Mouse (Mus musculus): ENCODE data around the gene Ldlrad2. TPM values are rescaled to one million over a fixed set of nuclear protein-coding genes. Genes with fewer than 3 reads are reported as not detected.

Gene Ldlrad2
- polyA plus RNA-seq (2014; fragmentation: Nextera tagmentation; extraction: Ambion mirVana), result not detected in 2 replicates

- no peak within 1 kb of the TSS for H3K27ac ChIP-seq (ENCODE audit: low read depth, low read length)
- H3K9me3 ChIP-seq (ENCODE audit: control insufficient read depth, low read length), result no peaks in the 10 kb centered on the region
- H3K4me1 ChIP-seq (replicated peaks; ENCODE audit: control insufficient read depth, insufficient read depth, low read length), result no peaks in the 10 kb centered on the region
- H3K9ac ChIP-seq (ENCODE audit: low read length), result no peak within 1 kb of the TSS
- H3K4me2 ChIP-seq (ENCODE audit: low read depth, low read length, severe bottlenecking), result no peak within 1 kb of the TSS
- no peaks in the 10 kb centered on the region; the same call in 1 of the 2 replicates for H3K27me3 ChIP-seq (ENCODE audit: control insufficient read depth, insufficient read depth, low read length)
- H3K36me3 ChIP-seq (ENCODE audit: control insufficient read depth, insufficient read depth, low read length), result no peaks in the 10 kb centered on the region
- H3K4me3 ChIP-seq (ENCODE audit: low read depth, low read length), result no peak within 1 kb of the TSS
- DNase-seq (ENCODE audit: low spot score) (no peak), ATAC-seq (replicated peaks; ENCODE audit: low FRiP score) (no peak)
- 86% methylated on average over 10 of the region's 10 CpGs for WGBS
These were observed at the start of gene Ldlrad2 for GRCm38 (mm10) chr4:137574469-137574868. Ldlrad2 (minus strand) TSS chr4:137574569.

DNA sequence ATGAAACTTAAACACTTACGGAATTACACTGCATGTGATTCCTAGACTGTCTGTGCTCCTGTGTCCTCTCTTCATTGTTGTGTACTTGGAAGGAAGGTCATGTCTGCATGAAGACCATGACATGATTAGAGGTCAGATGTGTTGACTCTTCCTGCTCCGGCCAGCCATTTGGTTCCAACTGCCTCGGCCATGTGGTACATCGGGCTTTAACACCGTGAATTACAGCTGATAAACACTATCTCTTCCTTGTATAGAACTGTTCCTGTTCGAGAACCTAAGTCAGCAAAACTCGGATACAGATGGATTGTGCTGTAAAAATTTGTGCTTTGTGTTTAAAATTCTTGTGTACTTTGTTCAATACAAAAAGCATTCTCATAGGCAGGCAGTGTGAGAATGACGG, 48.5 kb upstream of the Ldlrad2 start:
- Histone ChIP-seq H3K4me3 (ENCODE audit: low read depth, low read length) (no peak overlapping the region), H3K27ac (ENCODE audit: low read depth, low read length) (no peak overlapping the region), H3K9me3 (ENCODE audit: control insufficient read depth, low read length) (no peaks in the 10 kb centered on the region), H3K27me3 (ENCODE audit: control insufficient read depth, insufficient read depth, low read length) (no peaks in the 10 kb centered on the region), H3K9ac (ENCODE audit: low read length) (no peak overlapping the region), H3K4me2 (ENCODE audit: low read depth, low read length, severe bottlenecking) (no peak overlapping the region), H3K36me3 (ENCODE audit: control insufficient read depth, insufficient read depth, low read length) (no peaks in the 10 kb centered on the region; the same call in 1 of the 2 replicates), H3K4me1 (replicated peaks; ENCODE audit: control insufficient read depth, insufficient read depth, low read length) (peaks cover 2% of the 10 kb centered on the region; the same call in 1 of the 2 replicates)
- WGBS, result 95% methylated on average over 8 of the region's 8 CpGs
- DNase-seq (ENCODE audit: low spot score) (no peak), ATAC-seq (replicated peaks; ENCODE audit: low FRiP score) (no peak)

DNA sequence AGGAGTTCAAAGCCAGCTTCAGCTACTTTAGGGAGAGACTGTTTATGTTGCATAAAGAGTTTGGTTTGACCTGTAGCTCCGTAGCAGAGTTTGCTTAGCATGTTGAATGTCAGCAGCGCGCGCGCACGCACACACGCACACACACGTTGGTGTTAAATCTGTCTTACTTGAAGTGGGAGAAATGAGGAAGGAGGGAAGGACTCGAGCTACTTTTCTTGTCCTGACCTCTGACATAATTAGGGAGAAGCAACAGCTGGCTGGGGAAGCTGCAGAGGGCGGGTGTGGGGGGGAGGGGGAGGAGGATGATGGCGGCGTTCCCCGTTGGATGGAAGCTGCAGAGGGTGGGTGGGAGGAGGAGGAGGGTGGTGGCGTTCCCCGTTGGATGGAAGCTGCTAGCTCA, 35.9 kb upstream of the Ldlrad2 start:
- Histone ChIP-seq H3K4me3 (ENCODE audit: low read depth, low read length) (no peak overlapping the region), H3K4me2 (ENCODE audit: low read depth, low read length, severe bottlenecking) (no peak overlapping the region), H3K36me3 (ENCODE audit: control insufficient read depth, insufficient read depth, low read length) (peaks cover 17% of the 10 kb centered on the region; the same call in 1 of the 2 replicates), H3K4me1 (replicated peaks; ENCODE audit: control insufficient read depth, insufficient read depth, low read length) (no peaks in the 10 kb centered on the region), H3K27ac (ENCODE audit: low read depth, low read length) (no peak overlapping the region; the same call in 1 of the 2 replicates), H3K27me3 (ENCODE audit: control insufficient read depth, insufficient read depth, low read length) (no peaks in the 10 kb centered on the region), H3K9me3 (ENCODE audit: control insufficient read depth, low read length) (no peaks in the 10 kb centered on the region), H3K9ac (ENCODE audit: low read length) (no peak overlapping the region)
- DNase-seq (ENCODE audit: low spot score) (no peak), ATAC-seq (replicated peaks; ENCODE audit: low FRiP score) (no peak)
- 87% methylated on average over 15 of the region's 15 CpGs for WGBS

GRCm38 (mm10) chr4:137609702-137610101, 35.3 kb upstream of the Ldlrad2 start:
- H3K4me1 ChIP-seq (replicated peaks; ENCODE audit: control insufficient read depth, insufficient read depth, low read length), result no peaks in the 10 kb centered on the region
- H3K27ac ChIP-seq (ENCODE audit: low read depth, low read length), result no peak overlapping the region
- H3K9me3 ChIP-seq (ENCODE audit: control insufficient read depth, low read length), result no peaks in the 10 kb centered on the region
- no peak overlapping the region for H3K9ac ChIP-seq (ENCODE audit: low read length)
- no peak overlapping the region for H3K4me2 ChIP-seq (ENCODE audit: low read depth, low read length, severe bottlenecking)
- peaks cover 17% of the 10 kb centered on the region; the same call in 1 of the 2 replicates for H3K36me3 ChIP-seq (ENCODE audit: control insufficient read depth, insufficient read depth, low read length)
- no peaks in the 10 kb centered on the region for H3K27me3 ChIP-seq (ENCODE audit: control insufficient read depth, insufficient read depth, low read length)
- WGBS, result 94% methylated on average over 7 of the region's 7 CpGs
- no peak for DNase-seq (ENCODE audit: low spot score)
- ATAC-seq (replicated peaks; ENCODE audit: low FRiP score), result no peak
- H3K4me3 ChIP-seq (ENCODE audit: low read depth, low read length), result no peak overlapping the region

- H3K4me1 ChIP-seq (replicated peaks; ENCODE audit: control insufficient read depth, insufficient read depth, low read length), result no peaks in the 10 kb centered on the region
- no peak overlapping the region for H3K27ac ChIP-seq (ENCODE audit: low read depth, low read length)
- H3K9ac ChIP-seq (ENCODE audit: low read length), result no peak overlapping the region
- no peaks in the 10 kb centered on the region for H3K27me3 ChIP-seq (ENCODE audit: control insufficient read depth, insufficient read depth, low read length)
- WGBS, result 92% methylated on average over 7 of the region's 7 CpGs
- ATAC-seq (replicated peaks; ENCODE audit: low FRiP score) (no peak), DNase-seq (ENCODE audit: low spot score) (no peak)
- H3K4me3 ChIP-seq (ENCODE audit: low read depth, low read length), result no peak overlapping the region
- H3K36me3 ChIP-seq (ENCODE audit: control insufficient read depth, insufficient read depth, low read length), result peaks cover 17% of the 10 kb centered on the region; the same call in 1 of the 2 replicates
- no peaks in the 10 kb centered on the region for H3K9me3 ChIP-seq (ENCODE audit: control insufficient read depth, low read length)
- H3K4me2 ChIP-seq (ENCODE audit: low read depth, low read length, severe bottlenecking), result no peak overlapping the region
These were observed 34.9 kb upstream of the Ldlrad2 start for GRCm38 (mm10) chr4:137609281-137609680.

- DNase-seq (ENCODE audit: low spot score), result no peak
- ATAC-seq (replicated peaks; ENCODE audit: low FRiP score), result no peak
- H3K4me3 ChIP-seq (ENCODE audit: low read depth, low read length), result no peak overlapping the region
- H3K4me1 ChIP-seq (replicated peaks; ENCODE audit: control insufficient read depth, insufficient read depth, low read length), result no peaks in the 10 kb centered on the region
- no peak overlapping the region for H3K4me2 ChIP-seq (ENCODE audit: low read depth, low read length, severe bottlenecking)
- no peaks in the 10 kb centered on the region for H3K27me3 ChIP-seq (ENCODE audit: control insufficient read depth, insufficient read depth, low read length)
- H3K27ac ChIP-seq (ENCODE audit: low read depth, low read length), result no peak overlapping the region
- H3K36me3 ChIP-seq (ENCODE audit: control insufficient read depth, insufficient read depth, low read length), result peaks cover 10% of the 10 kb centered on the region; the same call in 1 of the 2 replicates
- 98% methylated on average over 2 of the region's 2 CpGs for WGBS
- no peaks in the 10 kb centered on the region for H3K9me3 ChIP-seq (ENCODE audit: control insufficient read depth, low read length)
- no peak overlapping the region for H3K9ac ChIP-seq (ENCODE audit: low read length)
These were observed 32.7 kb upstream of the Ldlrad2 start for GRCm38 (mm10) chr4:137607023-137607422.

GRCm38 (mm10) chr4:137603449-137604171, 29.2 kb upstream of the Ldlrad2 start:
- Histone ChIP-seq H3K9ac (ENCODE audit: low read length) (no peak overlapping the region), H3K9me3 (ENCODE audit: control insufficient read depth, low read length) (no peaks in the 10 kb centered on the region), H3K36me3 (ENCODE audit: control insufficient read depth, insufficient read depth, low read length) (peaks cover 8% of the 10 kb centered on the region; the same call in 1 of the 2 replicates), H3K4me1 (replicated peaks; ENCODE audit: control insufficient read depth, insufficient read depth, low read length) (no peaks in the 10 kb centered on the region), H3K27me3 (ENCODE audit: control insufficient read depth, insufficient read depth, low read length) (no peaks in the 10 kb centered on the region), H3K27ac (ENCODE audit: low read depth, low read length) (no peak overlapping the region), H3K4me3 (ENCODE audit: low read depth, low read length) (no peak overlapping the region), H3K4me2 (ENCODE audit: low read depth, low read length, severe bottlenecking) (no peak overlapping the region)
- WGBS, result 84% methylated on average over 11 of the region's 11 CpGs
- ATAC-seq (replicated peaks; ENCODE audit: low FRiP score), result no peak
- no peak for DNase-seq (ENCODE audit: low spot score)

DNA sequence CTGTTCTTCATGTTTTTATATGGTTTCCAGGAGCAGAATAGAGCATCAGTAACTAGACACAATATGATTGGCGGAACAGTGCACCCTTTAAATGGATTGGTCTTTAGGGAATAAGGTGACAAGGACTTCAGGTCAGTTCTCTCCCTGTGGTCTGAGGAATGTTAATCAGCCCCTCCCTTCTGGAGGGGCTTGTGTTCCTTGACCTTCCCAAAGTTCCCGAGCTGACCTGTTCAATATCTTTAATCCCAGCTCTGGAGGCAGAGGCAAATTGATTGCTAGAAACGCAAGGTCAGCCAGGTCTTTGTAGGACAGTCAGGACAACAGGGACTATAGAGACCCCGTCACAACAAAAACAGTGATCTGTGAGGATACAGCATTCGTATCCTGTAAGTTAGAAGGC, 24.2 kb upstream of the Ldlrad2 start:
- no peak for DNase-seq (ENCODE audit: low spot score)
- no peaks in the 10 kb centered on the region for H3K27me3 ChIP-seq (ENCODE audit: control insufficient read depth, insufficient read depth, low read length)
- H3K36me3 ChIP-seq (ENCODE audit: control insufficient read depth, insufficient read depth, low read length), result no peaks in the 10 kb centered on the region
- H3K4me2 ChIP-seq (ENCODE audit: low read depth, low read length, severe bottlenecking), result no peak overlapping the region
- no peak overlapping the region for H3K4me3 ChIP-seq (ENCODE audit: low read depth, low read length)
- no peaks in the 10 kb centered on the region for H3K9me3 ChIP-seq (ENCODE audit: control insufficient read depth, low read length)
- H3K27ac ChIP-seq (ENCODE audit: low read depth, low read length), result no peak overlapping the region
- H3K9ac ChIP-seq (ENCODE audit: low read length), result no peak overlapping the region
- WGBS, result 74% methylated on average over 5 of the region's 5 CpGs
- H3K4me1 ChIP-seq (replicated peaks; ENCODE audit: control insufficient read depth, insufficient read depth, low read length), result peaks cover 4% of the 10 kb centered on the region; the same call in 1 of the 2 replicates
- no peak for ATAC-seq (replicated peaks; ENCODE audit: low FRiP score)
